Mouse (Mus musculus) olfactory bulb, adult 2 months (tissue): ENCODE data around the gene Inpp5a. TPM values are rescaled to one million over a fixed set of nuclear protein-coding genes. Genes with fewer than 3 reads are reported as not detected.
"Not testable (repeated sequence)": the region's sequence is repeated elsewhere in the genome, so short reads cannot be mapped to it uniquely, and the experiment has no call there.

Source experiments
- H3K27ac ChIP-seq: fragments of 200-500 bp; 2 replicates; pipeline ENCODE4 v1.5.1; 2012; ENCODE audit warnings: low read depth, low read length; ENCODE audit not compliant: insufficient read depth
- H3K4me1 ChIP-seq: fragments of 200-500 bp; 2 replicates; pipeline ENCODE4 v1.6.1; 2012; ENCODE audit warnings: low read length; ENCODE audit not compliant: control insufficient read depth, insufficient read depth
- H3K4me3 ChIP-seq: fragments of 200-500 bp; 2 replicates; pipeline ENCODE4 v1.5.1; 2012; ENCODE audit warnings: mild to moderate bottlenecking, low read depth, low read length, moderate library complexity; ENCODE audit not compliant: insufficient read depth
- CTCF ChIP-seq: fragments of 200-500 bp; IDR thresholded peaks from 2 replicates; pipeline ENCODE4 v1.5.1; 2012; ENCODE audit warnings: low read depth, mild to moderate bottlenecking, low read length, moderate library complexity; ENCODE audit not compliant: insufficient read depth
- POLR2A ChIP-seq: fragments of 200-500 bp; IDR thresholded peaks from 2 replicates; pipeline ENCODE4 v1.6.1; 2012; ENCODE audit warnings: mild to moderate bottlenecking, low read depth, low read length, moderate library complexity; ENCODE audit not compliant: insufficient read depth
- WGBS: fragments of 180-500 bp; shearing (Covaris S2); methylation state at CpG from one replicate; pipeline ENCODE4 v1.1.7; 2018; 5-methylcytosine and 5-hydroxymethylcytosine counted together
- polyA plus RNA-seq: library from polyadenylated mRNA; stranded (reverse); fragments of >200 nt; gene quantifications from 2 replicates; pipeline ENCODE4 v1.2.4, GENCODE M21; 2012; ENCODE audit warnings: low replicate concordance; ENCODE audit not compliant: missing spikeins, insufficient read depth, insufficient read length

The Inpp5a gene
- polyA plus RNA-seq, 1 experiment: not detected

DNA sequence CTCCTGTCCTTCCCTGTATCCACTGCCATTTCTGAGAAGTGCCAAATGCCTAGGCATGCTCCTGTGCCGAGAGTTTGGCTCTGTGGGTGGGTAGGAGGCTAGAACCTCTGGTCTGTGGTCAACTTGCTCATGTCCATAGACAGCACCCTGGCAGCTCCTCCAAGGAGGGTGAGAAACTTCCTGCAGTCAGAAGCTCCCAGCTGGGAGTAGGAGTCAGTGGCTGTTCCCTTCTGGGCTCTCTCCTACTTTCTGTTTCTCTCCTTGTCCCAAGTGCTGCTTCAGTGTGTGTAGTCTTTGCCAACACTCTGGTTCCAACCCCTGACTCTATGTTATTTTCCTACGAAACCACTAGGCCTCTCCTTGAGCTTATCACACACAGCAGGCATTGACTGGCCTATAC is 17.7 kb downstream of the Inpp5a start:
- 93% methylated on average over 2 of the region's 2 CpGs for whole genome bisulfite sequencing
- Histone ChIP-seq H3K4me1 (peaks cover 12% of the 10 kb centered on the region), H3K4me3 (no peak overlapping the region), H3K27ac (no peak overlapping the region)
- TF ChIP-seq CTCF (no peak), POLR2A (no peak)

DNA sequence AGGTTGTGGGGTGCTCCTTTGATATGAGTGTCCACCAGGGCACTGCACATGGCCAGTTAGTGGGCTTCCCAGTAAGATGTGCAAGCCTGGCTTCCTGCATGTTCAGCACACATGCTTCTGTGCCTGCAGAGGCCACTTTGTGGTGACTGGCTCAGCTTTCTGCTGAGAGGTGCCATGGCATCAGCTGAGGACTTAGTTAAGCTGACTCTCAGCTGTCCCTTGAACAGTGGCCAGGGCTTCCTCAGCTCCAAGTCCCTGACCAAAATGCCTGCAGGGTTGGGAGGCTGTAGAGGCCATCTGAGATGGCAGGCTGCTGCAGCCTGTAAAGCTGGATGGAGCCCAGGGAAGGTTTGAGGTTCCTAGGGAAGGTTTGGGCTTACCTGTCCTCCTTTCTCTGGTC is 19.1 kb downstream of the Inpp5a start:
- Histone ChIP-seq H3K27ac (no peak overlapping the region), H3K4me1 (peaks cover 17% of the 10 kb centered on the region), H3K4me3 (no peak overlapping the region)
- TF ChIP-seq CTCF: no peak
- TF ChIP-seq POLR2A: no peak

DNA sequence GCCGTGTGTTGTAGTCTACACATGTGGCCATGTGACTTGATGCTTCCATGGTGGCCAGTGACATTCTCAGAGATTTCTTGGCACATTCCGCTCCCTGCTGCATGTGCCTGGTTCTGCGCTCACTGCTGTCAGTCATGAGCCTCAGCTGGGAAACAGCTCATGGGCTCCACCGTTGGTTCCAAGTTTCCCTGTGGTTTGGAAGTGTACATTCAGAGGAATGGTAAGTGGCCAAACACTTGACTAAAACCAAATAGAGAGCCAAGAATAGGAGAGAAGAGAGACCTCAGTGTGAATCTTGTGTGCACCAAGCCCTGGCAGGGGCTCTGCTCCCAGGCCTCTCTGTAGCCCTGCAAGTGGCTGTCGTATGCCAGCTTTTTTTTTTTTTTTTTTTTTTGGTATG is 21.0 kb downstream of the Inpp5a start:
- Histone ChIP-seq H3K27ac (no peak overlapping the region), H3K4me3 (no peak overlapping the region), H3K4me1 (peaks cover 30% of the 10 kb centered on the region)
- WGBS: 67% methylated on average over 5 of the region's 5 CpGs
- TF ChIP-seq POLR2A: no peak
- no peak for TF ChIP-seq CTCF

DNA sequence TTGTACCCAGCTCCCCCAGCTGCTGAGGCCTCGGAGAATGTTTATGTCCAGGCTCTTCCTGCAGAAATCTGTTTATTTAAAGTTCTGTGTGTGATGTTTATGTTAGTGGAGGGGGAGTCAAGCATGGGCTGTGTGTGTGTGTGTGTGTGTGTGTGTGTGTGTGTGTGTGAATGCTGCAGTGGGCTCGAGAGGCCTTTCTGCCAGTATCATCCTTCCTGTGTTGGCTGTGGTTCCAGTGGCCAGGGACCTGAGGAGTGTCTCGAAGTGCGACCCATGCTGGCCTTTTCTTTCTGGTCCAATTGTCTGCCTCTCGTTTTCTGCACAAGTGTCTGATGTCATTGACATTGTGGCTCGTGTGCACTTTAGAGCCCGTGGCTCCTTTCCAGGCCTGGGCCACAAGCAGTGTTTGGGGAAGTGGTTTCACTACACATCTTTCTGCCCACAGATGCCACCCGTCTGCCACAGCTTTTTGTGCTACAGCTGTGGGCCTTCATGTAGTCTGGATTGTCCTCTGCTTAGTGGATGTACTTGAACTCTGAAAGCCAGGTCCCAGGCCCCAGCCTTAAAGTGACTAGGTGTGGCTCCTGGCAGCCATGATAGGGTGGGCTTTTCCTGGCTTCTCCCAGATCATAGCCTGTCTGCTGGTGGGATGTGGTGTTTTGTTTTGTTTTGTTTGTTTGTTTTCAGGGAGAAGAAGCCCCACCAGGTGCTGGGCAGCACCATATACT is 23.5 kb downstream of the Inpp5a start:
- Histone ChIP-seq H3K4me1 (peaks cover 34% of the 10 kb centered on the region), H3K4me3 (no peak overlapping the region), H3K27ac (no peak overlapping the region)
- WGBS: 45% methylated on average over 8 of the region's 8 CpGs
- TF ChIP-seq CTCF (no peak), POLR2A (no peak)

DNA sequence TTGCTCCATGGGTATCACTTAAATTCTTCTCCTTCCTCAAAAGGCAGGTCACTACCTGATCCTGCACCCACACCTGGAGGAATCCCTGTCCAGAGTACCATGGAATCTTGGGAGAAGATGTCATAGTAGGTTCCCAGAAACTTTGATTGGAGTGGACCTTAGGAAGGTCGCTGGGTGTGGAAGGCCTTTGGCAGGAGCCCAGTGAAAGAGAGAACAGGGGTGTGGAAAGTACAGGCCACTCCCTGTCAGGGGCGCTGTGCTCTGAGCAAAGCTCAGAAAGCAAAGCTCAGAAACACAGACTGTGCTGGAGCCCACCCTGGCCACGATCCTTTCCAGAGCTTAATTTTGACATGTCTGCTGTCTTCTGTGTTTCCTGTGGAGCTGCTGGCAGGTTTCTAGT is 24.5 kb downstream of the Inpp5a start:
- WGBS: 85% methylated on average over 3 of the region's 3 CpGs
- Histone ChIP-seq H3K4me3 (no peak overlapping the region), H3K4me1 (peaks cover 29% of the 10 kb centered on the region), H3K27ac (no peak overlapping the region)
- no peak for TF ChIP-seq CTCF
- no peak for TF ChIP-seq POLR2A

DNA sequence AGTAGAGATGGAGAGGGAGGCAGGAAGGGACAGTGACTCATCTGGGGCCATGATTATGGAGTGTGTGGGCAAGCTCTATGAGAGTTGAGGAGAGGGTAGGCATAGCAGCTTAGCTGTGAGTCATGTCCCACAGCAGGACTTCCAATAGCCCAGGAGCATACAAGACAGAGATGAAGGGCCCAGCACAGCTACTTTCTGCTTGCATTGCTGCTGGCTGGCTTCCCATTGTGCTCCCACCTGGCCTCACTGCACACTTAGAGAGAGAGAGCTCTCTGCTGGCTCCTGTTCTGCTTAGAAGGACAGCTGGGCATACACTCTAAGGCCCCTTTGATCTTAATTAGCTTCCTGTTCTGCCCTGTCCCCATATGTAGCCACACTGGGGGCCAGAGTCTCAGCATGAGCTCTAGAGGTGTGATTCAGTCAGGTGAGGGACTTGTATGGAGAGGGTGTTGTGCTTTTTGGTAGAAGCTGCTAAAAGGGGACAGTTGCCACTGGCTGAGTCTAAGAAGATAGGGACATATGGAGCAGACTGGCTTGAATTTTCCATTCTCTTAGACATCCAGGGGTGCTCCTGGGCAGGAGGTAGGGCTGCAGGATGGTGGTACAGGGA is 26.8 kb downstream of the Inpp5a start:
- TF ChIP-seq POLR2A (no peak), CTCF (no peak)
- H3K27ac ChIP-seq: peak overlapping the region; percentile 46
- H3K4me3 ChIP-seq: no peak overlapping the region
- H3K4me1 ChIP-seq: peaks cover 29% of the 10 kb centered on the region

DNA sequence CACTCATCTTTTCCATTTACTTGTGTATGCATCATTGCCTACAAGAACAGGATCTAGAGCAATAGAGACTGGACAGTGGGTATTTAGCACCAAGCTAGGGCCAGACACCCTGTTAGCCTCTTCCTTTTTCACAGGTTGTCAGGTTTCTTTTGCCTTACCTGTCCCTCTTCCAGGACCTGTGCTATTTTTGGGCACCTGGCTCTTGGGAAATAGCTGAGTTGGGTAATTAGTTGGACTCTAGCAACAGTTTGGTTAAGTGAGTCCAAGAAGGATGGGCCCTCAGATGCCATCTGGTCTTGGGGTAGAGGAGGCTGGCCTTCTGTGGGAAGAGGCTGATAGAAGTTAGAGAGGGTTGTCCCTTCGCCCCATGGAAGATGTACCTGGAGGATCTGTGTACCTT is 29.5 kb downstream of the Inpp5a start:
- no peak overlapping the region for H3K27ac ChIP-seq
- no peak overlapping the region for H3K4me3 ChIP-seq
- WGBS: 100% methylated on average over 1 of the region's 1 CpGs
- peaks cover 22% of the 10 kb centered on the region for H3K4me1 ChIP-seq
- TF ChIP-seq POLR2A (no peak), CTCF (no peak)

DNA sequence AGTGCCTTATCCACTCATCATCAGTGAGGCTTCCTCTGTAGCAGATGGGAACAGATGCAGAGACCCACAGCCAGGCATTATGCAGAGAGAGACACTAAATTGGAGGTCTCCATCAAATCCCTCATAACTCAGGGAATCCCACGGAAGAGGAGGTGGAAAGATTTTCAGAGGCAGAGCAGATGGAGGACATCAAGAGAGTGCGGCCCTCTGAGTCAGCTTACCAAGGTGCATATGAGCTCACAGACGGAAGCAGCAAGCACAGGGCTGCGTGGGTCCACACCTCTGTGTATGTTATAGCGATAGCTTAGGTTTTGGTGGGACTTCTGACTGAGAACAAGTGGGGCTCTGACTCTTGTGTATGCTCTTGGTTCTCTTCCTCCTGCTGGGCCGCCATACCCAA is 33.9 kb downstream of the Inpp5a start:
- H3K27ac ChIP-seq: no peak overlapping the region
- 94% methylated on average over 6 of the region's 6 CpGs for WGBS
- TF ChIP-seq CTCF: no peak
- no peak overlapping the region for H3K4me3 ChIP-seq
- H3K4me1 ChIP-seq: peaks cover 5% of the 10 kb centered on the region

DNA sequence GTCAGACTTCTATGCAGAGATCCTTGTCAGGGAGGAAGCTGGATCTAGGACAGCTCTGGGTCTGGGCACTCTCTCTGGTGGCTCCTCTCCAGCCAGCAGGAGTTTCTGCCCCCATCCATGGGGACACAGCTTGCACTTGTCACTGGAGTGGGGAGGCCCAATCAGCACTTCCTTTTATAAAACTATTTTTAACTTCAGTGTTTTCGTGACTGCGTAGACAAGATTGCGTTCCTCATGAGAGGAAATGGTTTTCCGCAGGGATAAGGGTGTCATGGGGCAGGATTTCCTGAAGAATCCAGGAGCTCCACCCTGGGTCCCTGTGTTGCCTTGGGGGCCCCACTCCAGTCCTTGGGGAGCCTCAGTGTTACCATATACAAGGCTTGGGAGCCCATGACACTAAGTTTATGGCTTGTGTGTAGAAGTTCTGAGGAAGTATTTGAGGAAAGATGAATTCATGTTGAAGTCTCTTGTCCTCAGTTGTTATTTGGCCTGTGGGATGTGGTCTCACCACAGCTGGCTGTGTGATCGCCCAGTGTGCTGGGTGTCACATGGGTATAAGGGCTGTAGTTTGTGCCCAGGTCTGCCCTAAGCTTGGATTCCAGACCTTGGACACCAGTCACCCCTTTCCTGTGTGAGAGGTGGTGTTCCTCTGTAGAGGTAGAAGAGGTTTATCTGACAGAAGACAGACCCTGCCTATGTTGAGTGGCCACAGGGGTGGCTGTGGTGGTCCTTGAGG is 45.4 kb downstream of the Inpp5a start:
- no peak overlapping the region for H3K4me3 ChIP-seq
- TF ChIP-seq POLR2A (no peak), CTCF (no peak)
- H3K27ac ChIP-seq: no peak overlapping the region
- 44% methylated on average over 5 of the region's 5 CpGs for WGBS
- peaks cover 9% of the 10 kb centered on the region; the same call in 1 of the 2 replicates for H3K4me1 ChIP-seq

DNA sequence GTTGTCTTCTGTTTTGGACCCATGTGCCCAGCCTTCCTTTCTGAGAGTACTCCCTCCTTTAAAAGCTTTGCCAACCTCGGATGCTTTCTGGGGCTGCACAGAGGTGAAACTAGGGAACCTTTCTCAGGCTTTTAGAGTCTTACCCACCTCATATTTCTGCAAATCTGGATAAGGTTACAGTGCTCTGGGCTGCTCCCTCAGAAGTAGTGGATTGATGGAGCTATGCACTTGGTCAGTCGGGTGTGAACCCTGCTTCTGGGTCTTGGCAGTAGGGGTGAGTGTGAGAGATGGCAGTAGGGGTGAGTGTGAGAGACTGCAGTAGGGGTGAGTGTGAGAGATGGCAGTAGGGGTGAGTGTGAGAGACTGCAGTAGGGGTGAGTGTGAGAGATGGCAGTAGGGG is 46.0 kb downstream of the Inpp5a start:
- H3K4me3 ChIP-seq, H3K4me1 ChIP-seq, H3K27ac ChIP-seq: not testable (repeated sequence)
- 86% methylated on average over 2 of the region's 2 CpGs for WGBS
